Mouse (Mus musculus) intestine, postnatal 0 days (tissue): ENCODE measurements at regions not wholly inside any gene's neighbourhood (a gene's known extent, or its start where the extent isn't known, plus 50 kb on each side); places are given as distances from the start of the nearest gene placed in this dataset.
A peak's percentile ranks its signal among the peaks of the same experiment; 100 is the strongest.

ENCODE experiments used
- ATAC-seq: fragments of 200-750 bp; cut with Nextera tagmentation; 2 replicates; pipeline ENCODE4 v1.8.0; 2017; ENCODE audit warnings: mild to moderate bottlenecking, moderate TSS enrichment, moderate library complexity
- H3K27ac ChIP-seq: fragments of 300-500 bp; sonication (generic); 2 replicates; pipeline ENCODE4 v1.5.1; 2014; ENCODE audit warnings: mild to moderate bottlenecking, low read depth, low read length, moderate library complexity
- H3K27me3 ChIP-seq: fragments of 300-500 bp; sonication (generic); replicated peaks from 2 replicates; pipeline ENCODE4 v1.6.1; 2014; ENCODE audit warnings: low read length, mixed read lengths; ENCODE audit not compliant: control insufficient read depth, insufficient read depth
- H3K36me3 ChIP-seq: fragments of 300-500 bp; sonication (generic); 2 replicates; pipeline ENCODE4 v1.6.1; 2014; ENCODE audit warnings: mild to moderate bottlenecking, moderate library complexity; ENCODE audit not compliant: control insufficient read depth, insufficient read depth
- H3K4me1 ChIP-seq: fragments of 300-500 bp; sonication (generic); replicated peaks from 2 replicates; pipeline ENCODE4 v1.6.1; 2014; ENCODE audit warnings: antibody characterized with exemption, low read length, mixed read lengths; ENCODE audit not compliant: control insufficient read depth, insufficient read depth
- H3K4me2 ChIP-seq: fragments of 300-500 bp; sonication (generic); replicated peaks from 2 replicates; pipeline ENCODE4 v1.6.1; 2014; ENCODE audit warnings: low read depth, mild to moderate bottlenecking, moderate library complexity
- H3K4me3 ChIP-seq: fragments of 300-500 bp; sonication (generic); 2 replicates; pipeline ENCODE4 v1.5.1; 2014; ENCODE audit warnings: low read depth, low read length
- H3K9ac ChIP-seq: fragments of 300-500 bp; sonication (generic); 2 replicates; pipeline ENCODE4 v1.6.1; 2014; ENCODE audit warnings: mild to moderate bottlenecking, low read depth, low read length
- H3K9me3 ChIP-seq: fragments of 300-500 bp; sonication (generic); 2 replicates; pipeline ENCODE4 v1.6.1; 2016; ENCODE audit warnings: mixed run types; ENCODE audit not compliant: control insufficient read depth
- CTCF ChIP-seq: sonication (generic); IDR thresholded peaks from 2 replicates; pipeline ENCODE4 v1.5.1; 2016; ENCODE audit warnings: low read depth, mild to moderate bottlenecking, control low read depth, antibody characterized with exemption, moderate library complexity
- WGBS: fragments of 180-500 bp; shearing (Covaris S2); extraction: QIAGEN DNeasy Blood & Tissue Kit; methylation state at CpG from one replicate; pipeline ENCODE4 v1.1.7; 2014; 5-methylcytosine and 5-hydroxymethylcytosine counted together

DNA sequence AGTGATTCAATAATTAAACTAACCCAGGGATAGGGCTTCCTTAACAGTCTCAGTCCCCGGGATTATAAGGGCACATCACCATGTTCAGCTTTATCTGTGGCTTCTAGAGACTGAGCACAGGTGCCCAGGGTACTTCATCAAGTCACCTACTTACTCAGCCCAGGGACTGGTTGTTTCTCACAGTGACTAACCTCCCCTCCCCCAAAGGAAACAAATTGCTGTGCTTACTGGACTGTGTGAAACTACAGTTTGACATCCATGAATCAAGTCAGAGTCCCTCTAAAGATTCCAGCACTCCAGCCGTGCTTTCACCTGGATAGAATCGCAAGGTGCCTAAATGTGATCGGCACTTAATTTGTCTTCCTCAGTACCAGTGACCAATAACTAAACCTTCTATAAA lies 125.2 kb downstream of the Fam84b start:
- no peak overlapping the region for H3K4me3 ChIP-seq
- no peak overlapping the region for H3K27ac ChIP-seq
- H3K4me1 ChIP-seq: no peaks in the 10 kb centered on the region
- no peaks in the 10 kb centered on the region for H3K9me3 ChIP-seq
- H3K9ac ChIP-seq: no peak overlapping the region
- no peaks in the 10 kb centered on the region for H3K36me3 ChIP-seq
- no peak for TF ChIP-seq CTCF
- 77% methylated on average over 4 of the region's 4 CpGs for WGBS
- no peak for ATAC-seq
- no peak overlapping the region for H3K4me2 ChIP-seq
- no peaks in the 10 kb centered on the region for H3K27me3 ChIP-seq

DNA sequence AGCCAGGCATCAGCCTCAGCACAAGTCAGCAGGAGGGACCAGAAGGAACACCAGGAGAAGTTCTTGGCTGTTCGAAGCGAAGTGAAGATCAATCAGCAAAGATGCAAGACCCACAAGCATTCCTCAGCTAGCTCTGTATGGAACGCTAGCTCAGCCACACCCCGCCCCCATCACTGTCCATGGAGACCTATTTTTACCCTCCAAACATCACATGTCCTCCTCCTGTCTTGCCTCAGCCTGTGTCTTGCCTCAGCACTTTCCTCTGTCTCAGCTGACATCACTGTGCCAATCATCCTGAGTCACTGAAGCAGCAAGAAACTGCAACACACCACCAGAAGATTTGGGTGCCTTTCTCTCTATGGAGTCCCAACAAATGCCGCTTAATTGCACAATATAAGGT lies 134.2 kb downstream of the Fam84b start:
- Histone ChIP-seq H3K36me3 (no peaks in the 10 kb centered on the region), H3K4me2 (no peak overlapping the region), H3K9me3 (no peaks in the 10 kb centered on the region), H3K9ac (no peak overlapping the region), H3K27me3 (no peaks in the 10 kb centered on the region), H3K4me3 (no peak overlapping the region), H3K4me1 (no peaks in the 10 kb centered on the region), H3K27ac (no peak overlapping the region)
- ATAC-seq: no peak
- 85% methylated on average over 5 of the region's 5 CpGs for WGBS
- no peak for TF ChIP-seq CTCF

DNA sequence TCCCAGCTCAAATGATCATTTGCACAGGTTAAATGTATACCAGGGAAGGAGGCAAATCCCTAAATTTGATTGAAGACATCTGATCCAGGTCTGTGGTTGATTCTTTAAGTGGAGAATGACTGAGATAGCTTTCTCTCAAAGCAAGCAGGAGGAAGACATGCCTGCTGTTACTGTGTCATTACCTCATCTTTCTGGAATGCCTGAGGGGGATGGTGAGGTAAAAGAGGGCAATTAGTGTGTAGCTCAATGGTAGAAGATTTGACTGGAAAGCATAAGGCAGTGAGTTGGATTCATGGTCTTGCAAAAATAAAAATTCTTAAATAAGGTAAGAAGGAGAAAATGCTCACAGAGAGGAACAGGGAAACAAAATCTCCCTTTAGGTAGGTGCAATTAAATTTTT lies 144.9 kb downstream of the Fam84b start:
- ATAC-seq: no peak
- no peak for TF ChIP-seq CTCF
- H3K4me2 ChIP-seq: no peak overlapping the region

DNA sequence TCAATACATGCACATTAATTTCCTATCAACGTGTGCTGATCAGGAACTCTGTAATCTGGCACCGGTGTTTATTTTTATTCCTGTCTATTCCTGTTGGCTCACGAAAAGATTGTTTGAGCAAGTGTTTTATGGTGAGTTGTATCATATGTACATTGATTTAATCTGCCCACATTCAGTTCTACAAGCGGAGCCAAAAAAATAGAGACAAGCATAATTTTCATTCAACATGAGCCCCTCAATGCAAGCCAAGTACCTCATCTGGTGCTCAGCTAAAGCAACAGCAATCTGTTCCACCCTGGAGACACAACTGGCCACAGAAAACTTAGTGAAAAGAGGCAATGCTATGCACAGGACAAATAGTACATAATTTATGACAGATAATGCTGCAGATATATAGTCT lies 147.6 kb downstream of the Fam84b start:
- Histone ChIP-seq H3K36me3 (no peaks in the 10 kb centered on the region), H3K27ac (no peak overlapping the region), H3K9ac (no peak overlapping the region), H3K4me3 (no peak overlapping the region), H3K9me3 (no peaks in the 10 kb centered on the region), H3K4me2 (no peak overlapping the region), H3K4me1 (no peaks in the 10 kb centered on the region), H3K27me3 (no peaks in the 10 kb centered on the region)
- TF ChIP-seq CTCF: no peak
- WGBS: 71% methylated on average over 4 of the region's 4 CpGs
- no peak for ATAC-seq

More for the DNA sequence above, 144.9 kb downstream of the Fam84b start:
- no peak overlapping the region for H3K27ac ChIP-seq
- H3K4me3 ChIP-seq: no peak overlapping the region
- H3K4me1 ChIP-seq: no peaks in the 10 kb centered on the region
- H3K9me3 ChIP-seq: no peaks in the 10 kb centered on the region
- H3K9ac ChIP-seq: no peak overlapping the region
- no peaks in the 10 kb centered on the region for H3K36me3 ChIP-seq
- no peaks in the 10 kb centered on the region for H3K27me3 ChIP-seq

DNA sequence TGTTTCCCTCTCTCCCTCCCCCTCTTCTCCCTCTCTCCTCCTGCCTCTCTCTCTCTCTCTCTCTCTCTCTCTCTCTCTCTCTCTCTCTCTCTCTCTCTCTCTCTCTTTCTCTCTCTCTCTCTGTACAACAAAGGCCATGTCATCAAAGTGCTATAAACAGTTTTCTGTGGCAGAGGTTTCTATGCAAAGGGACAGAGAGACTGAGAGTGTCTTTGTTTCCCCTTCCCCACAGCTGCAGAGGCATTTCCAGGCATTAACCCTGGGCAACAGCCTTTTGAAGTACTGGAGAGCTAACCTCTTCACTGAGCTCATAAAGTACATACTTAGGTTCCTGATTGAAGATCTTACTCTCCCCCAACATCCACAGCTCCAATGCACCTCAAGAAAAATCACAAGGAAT lies 152.3 kb downstream of the Fam84b start:
- H3K9me3 ChIP-seq: no peaks in the 10 kb centered on the region
- no peak overlapping the region for H3K4me2 ChIP-seq
- H3K36me3 ChIP-seq: no peaks in the 10 kb centered on the region
- no peaks in the 10 kb centered on the region for H3K4me1 ChIP-seq
- H3K27ac ChIP-seq: no peak overlapping the region
- H3K27me3 ChIP-seq: no peaks in the 10 kb centered on the region
- TF ChIP-seq CTCF: no peak
- H3K4me3 ChIP-seq: no peak overlapping the region
- no peak overlapping the region for H3K9ac ChIP-seq
- ATAC-seq: no peak

DNA sequence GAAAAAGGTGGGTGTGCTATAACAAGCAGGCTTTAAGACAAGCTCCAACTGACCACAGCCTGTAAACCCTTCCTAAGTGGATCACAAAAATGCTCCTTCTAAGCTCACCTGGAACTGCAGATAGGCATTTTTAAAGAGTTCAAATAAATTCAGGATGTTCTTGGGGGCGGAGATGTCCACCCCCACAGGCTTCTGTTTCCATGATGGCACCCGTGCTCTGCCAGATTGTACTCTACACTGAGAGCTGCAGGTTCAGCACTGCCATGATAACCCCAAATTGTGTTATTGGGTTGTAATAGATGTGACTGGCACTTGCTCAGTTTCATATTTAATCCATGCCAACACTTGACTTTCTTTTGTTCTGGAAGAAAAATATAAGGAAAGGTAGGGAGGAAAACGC lies 158.8 kb downstream of the Fam84b start:
- no peaks in the 10 kb centered on the region for H3K4me1 ChIP-seq
- 91% methylated on average over 3 of the region's 3 CpGs for WGBS
- no peak for TF ChIP-seq CTCF
- no peak overlapping the region for H3K4me3 ChIP-seq
- H3K9ac ChIP-seq: no peak overlapping the region
- no peak overlapping the region for H3K27ac ChIP-seq
- ATAC-seq: no peak
- H3K9me3 ChIP-seq: no peaks in the 10 kb centered on the region
- H3K4me2 ChIP-seq: no peak overlapping the region
- H3K27me3 ChIP-seq: no peaks in the 10 kb centered on the region
- H3K36me3 ChIP-seq: no peaks in the 10 kb centered on the region

DNA sequence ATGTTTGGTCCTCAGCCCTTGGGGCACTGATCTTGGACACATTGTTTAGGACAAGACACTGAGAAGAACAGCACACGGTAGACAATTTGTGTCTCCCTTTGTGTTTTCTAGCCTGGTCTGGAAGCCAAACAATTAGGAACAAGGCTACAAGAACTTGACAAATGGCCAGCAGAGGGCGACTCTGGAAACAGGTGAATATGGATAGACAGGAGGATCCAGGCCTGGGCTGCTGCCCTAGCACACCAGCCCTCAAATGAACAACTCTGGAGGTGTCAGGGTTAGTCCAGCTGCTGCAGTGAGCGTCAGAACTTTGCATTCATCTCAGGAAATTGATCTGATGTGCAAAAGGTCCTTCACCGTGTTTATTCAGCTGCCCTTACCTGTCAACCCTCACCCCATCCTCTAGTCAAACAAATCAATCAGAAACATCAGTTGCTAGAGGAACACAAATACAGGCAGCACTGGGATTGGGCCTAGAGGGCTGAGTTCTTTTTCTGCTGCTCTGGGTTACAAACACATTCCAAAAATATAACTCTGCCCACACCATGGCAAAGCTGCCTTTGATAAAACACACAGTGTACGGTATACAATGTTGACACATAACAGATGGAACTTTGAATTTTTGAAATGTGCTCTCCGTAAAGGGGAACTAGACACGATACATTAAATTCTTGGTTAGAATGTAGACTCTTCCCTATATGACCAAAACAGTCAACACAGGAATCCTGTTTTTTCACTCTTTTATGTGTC lies 159.7 kb downstream of the Fam84b start:
- no peaks in the 10 kb centered on the region for H3K9me3 ChIP-seq
- H3K27me3 ChIP-seq: no peaks in the 10 kb centered on the region
- H3K9ac ChIP-seq: no peak overlapping the region
- no peak overlapping the region for H3K27ac ChIP-seq
- ATAC-seq: no peak
- no peak overlapping the region for H3K4me3 ChIP-seq
- H3K4me1 ChIP-seq: no peaks in the 10 kb centered on the region
- H3K36me3 ChIP-seq: no peaks in the 10 kb centered on the region
- H3K4me2 ChIP-seq: no peak overlapping the region
- WGBS: 57% methylated on average over 7 of the region's 7 CpGs
- peak; percentile 71 for TF ChIP-seq CTCF
